In the genomic region with DNA sequence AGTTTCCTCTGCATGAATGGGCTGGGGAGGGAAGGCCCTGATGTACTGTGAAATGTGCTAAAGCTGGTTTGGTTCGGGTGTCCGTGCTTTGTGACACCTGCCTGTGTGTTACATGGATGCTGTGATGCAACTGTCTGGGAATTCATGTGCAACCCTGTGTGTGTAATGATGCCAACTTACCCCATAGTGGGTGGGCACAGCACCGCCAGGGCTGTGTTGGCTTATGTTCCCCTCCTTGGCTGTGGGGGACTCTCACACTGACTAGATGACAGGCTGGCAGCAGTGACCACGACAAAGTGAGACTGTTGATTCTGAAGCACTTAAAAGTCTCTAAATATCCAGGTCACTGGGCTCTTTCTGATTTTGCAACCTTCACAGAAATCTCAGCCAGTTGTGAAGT, we compare ENCODE assay signal across 24 mouse cellular contexts.
DNase-seq lines count a peak whose midpoint lies in the region; ATAC-seq and TF ChIP-seq lines count a peak whose summit lies in the region.
"Had no signal": no experiment of that assay in that cellular context is flagged by ENCODE, and none has a peak within 500 bp of the region (broad histone marks: within the 10 kb centered on the region; RNA-seq: fewer than 3 reads in every experiment).

No protein-coding gene starts in this region.

- no peaks in the 10 kb centered on the region for H3K9me3 ChIP-seq in forebrain, embryonic 15.5 days
- no peaks in the 10 kb centered on the region for H3K9me3 ChIP-seq in forebrain, embryonic 10.5 days
- H3K9me3 ChIP-seq in hindbrain, postnatal 0 days (ENCODE audit: low read length): no peaks in the 10 kb centered on the region
- H3K9me3 ChIP-seq in hindbrain, embryonic 10.5 days: 0 out of 2 replicates have a peak, but pooled peaks cover 4% of the 10 kb centered on the region
- H3K9me3 ChIP-seq: embryonic facial prominence, embryonic 13.5 days; heart, embryonic 13.5 days; kidney, embryonic 15.5 days; limb, embryonic 15.5 days; liver, embryonic 13.5 days; neural tube, embryonic 13.5 days had no signal

- WGBS in forebrain, embryonic 15.5 days: 56% methylated on average over 4 of the region's 4 CpGs
- 89% methylated on average over 4 of the region's 4 CpGs for WGBS in forebrain, embryonic 10.5 days
- 51% methylated on average over 4 of the region's 4 CpGs for WGBS in hindbrain, postnatal 0 days
- WGBS in hindbrain, embryonic 10.5 days: 87% methylated on average over 4 of the region's 4 CpGs

- no peaks in the 10 kb centered on the region for H3K27me3 ChIP-seq in forebrain, embryonic 15.5 days
- no peaks in the 10 kb centered on the region for H3K27me3 ChIP-seq in forebrain, embryonic 10.5 days (ENCODE audit: poor library complexity, severe bottlenecking)
- H3K27me3 ChIP-seq in hindbrain, postnatal 0 days (ENCODE audit: insufficient read depth, low read length): no peaks in the 10 kb centered on the region
- H3K27me3 ChIP-seq in hindbrain, embryonic 10.5 days (ENCODE audit: insufficient read depth, poor library complexity, severe bottlenecking): no peaks in the 10 kb centered on the region
- H3K27me3 ChIP-seq: CH12.LX; embryonic facial prominence, embryonic 13.5 days; heart, embryonic 13.5 days; kidney, embryonic 15.5 days; limb, embryonic 15.5 days; liver, embryonic 13.5 days; neural tube, embryonic 13.5 days had no signal

- TF ChIP-seq CTCF in hindbrain, postnatal 0 days (IDR thresholded peaks at IDR 0.05; ENCODE audit: low read depth): peak; percentile 11; the same call in 1 of the 2 replicates

- peaks cover 19% of the 10 kb centered on the region for H3K4me1 ChIP-seq in forebrain, embryonic 15.5 days
- no peaks in the 10 kb centered on the region for H3K4me1 ChIP-seq in forebrain, embryonic 10.5 days
- H3K4me1 ChIP-seq in hindbrain, postnatal 0 days (ENCODE audit: insufficient read depth, low read length): no peaks in the 10 kb centered on the region
- H3K4me1 ChIP-seq in hindbrain, embryonic 10.5 days (replicated peaks): 0 out of 2 replicates have a peak, but pooled peaks cover 4% of the 10 kb centered on the region
- H3K4me1 ChIP-seq: heart, embryonic 13.5 days; kidney, embryonic 15.5 days; limb, embryonic 15.5 days; liver, embryonic 13.5 days had no signal

- peak; percentile 3 for DNase-seq in adrenal gland, postnatal 10 days
- no peak for DNase-seq in adrenal gland, adult 8-10 months
- no peak for DNase-seq in forebrain, embryonic 10.5 days (ENCODE audit: extremely low spot score, low spot score)
- peak; percentile 42 for DNase-seq in hindbrain, postnatal 0 days (ENCODE audit: low spot score)
- no peak for DNase-seq in hindbrain, embryonic 10.5 days (ENCODE audit: low spot score)
- DNase-seq in Muller cell, postnatal 12 days (ENCODE audit: inconsistent ontology term): peak; percentile 8
- no peak for DNase-seq in right cerebral cortex, adult 2 months (ENCODE audit: low spot score in 2 of 2)
- DNase-seq: adrenal gland, postnatal 25 days; cerebellum, adult 8-10 months; gastrocnemius, postnatal 10 days; kidney, adult 18-20 months; kidney, postnatal 25 days; liver, embryonic 13.5 days; lung, adult 18-20 months; thymus, postnatal 4 days had no signal

- peak; percentile 47; the same call in 1 of the 2 replicates for ATAC-seq in forebrain, embryonic 15.5 days (replicated peaks)
- peak; percentile 80 for ATAC-seq in hindbrain, postnatal 0 days
- ATAC-seq: inflammation-experienced regulatory T-cells, adult 6 months had no signal

- no peak overlapping the region for H3K4me3 ChIP-seq in forebrain, embryonic 15.5 days
- H3K4me3 ChIP-seq in forebrain, embryonic 10.5 days: no peak overlapping the region
- no peak overlapping the region for H3K4me3 ChIP-seq in hindbrain, postnatal 0 days (ENCODE audit: low read length)
- H3K4me3 ChIP-seq in hindbrain, embryonic 10.5 days: no peak overlapping the region
- H3K4me3 ChIP-seq: embryonic facial prominence, embryonic 13.5 days; heart, embryonic 13.5 days; kidney, embryonic 15.5 days; limb, embryonic 15.5 days; liver, embryonic 13.5 days; neural tube, embryonic 13.5 days had no signal

- H3K4me2 ChIP-seq in forebrain, embryonic 15.5 days (replicated peaks): no peak overlapping the region
- H3K4me2 ChIP-seq in hindbrain, postnatal 0 days (ENCODE audit: low read depth, low read length): no peak overlapping the region
- H3K4me2 ChIP-seq: embryonic facial prominence, embryonic 13.5 days; heart, embryonic 13.5 days; kidney, embryonic 15.5 days; limb, embryonic 15.5 days; liver, embryonic 13.5 days; midbrain, embryonic 11.5 days; neural tube, embryonic 13.5 days had no signal

- H3K36me3 ChIP-seq in forebrain, embryonic 15.5 days: no peaks in the 10 kb centered on the region
- H3K36me3 ChIP-seq in forebrain, embryonic 10.5 days (replicated peaks): no peaks in the 10 kb centered on the region
- H3K36me3 ChIP-seq in hindbrain, postnatal 0 days (ENCODE audit: insufficient read depth, low read length): no peaks in the 10 kb centered on the region
- H3K36me3 ChIP-seq in hindbrain, embryonic 10.5 days: no peaks in the 10 kb centered on the region
- H3K36me3 ChIP-seq: embryonic facial prominence, embryonic 13.5 days; heart, embryonic 13.5 days; kidney, embryonic 15.5 days; limb, embryonic 15.5 days; liver, embryonic 13.5 days; neural tube, embryonic 13.5 days had no signal

- no peak overlapping the region for H3K27ac ChIP-seq in forebrain, embryonic 15.5 days (replicated peaks)
- no peak overlapping the region for H3K27ac ChIP-seq in forebrain, embryonic 10.5 days
- no peak overlapping the region for H3K27ac ChIP-seq in hindbrain, postnatal 0 days
- H3K27ac ChIP-seq in hindbrain, embryonic 10.5 days: no peak overlapping the region
- H3K27ac ChIP-seq: embryonic facial prominence, embryonic 13.5 days; heart, embryonic 13.5 days; kidney, embryonic 15.5 days; limb, embryonic 15.5 days; liver, embryonic 13.5 days; neural tube, embryonic 13.5 days had no signal

- H3K9ac ChIP-seq in forebrain, embryonic 15.5 days (replicated peaks): no peak overlapping the region
- H3K9ac ChIP-seq in hindbrain, postnatal 0 days (replicated peaks; ENCODE audit: low read length): no peak overlapping the region
- H3K9ac ChIP-seq: embryonic facial prominence, embryonic 13.5 days; heart, embryonic 13.5 days; kidney, embryonic 15.5 days; limb, embryonic 15.5 days; liver, embryonic 13.5 days; neural tube, embryonic 13.5 days had no signal

Comparison
In these comparisons a context has a peak if more than half of its experiments do, and no peak if none do; other contexts are left out.
1. DNase-seq: peak in adrenal gland, postnatal 10 days (single experiment), hindbrain, postnatal 0 days (single experiment) and Muller cell, postnatal 12 days (single experiment); none in adrenal gland, adult 8-10 months (single experiment), forebrain, embryonic 10.5 days (single experiment), hindbrain, embryonic 10.5 days (single experiment) and right cerebral cortex, adult 2 months (0 of 2).